Mouse (Mus musculus) megakaryocyte progenitor cell, adult 5-6 weeks (primary cell): ENCODE results near the gene Tspyl2. TPM values are rescaled to one million over a fixed set of nuclear protein-coding genes. Genes with fewer than 3 reads are reported as not detected.

ENCODE experiments used
- total RNA-seq, 2 experiments: library from RNA; stranded (forward) in 1 of 2; stranded (reverse) in 1 of 2; fragments of 157-497, 149-512 nt in 1 of 2; fragments of 200-1000 nt in 1 of 2; gene quantifications; 2 replicates each; pipeline versions ENCODE4 v1.2.3 to v1.2.4; 2015 to 2017

Gene Tspyl2
- total RNA-seq, 2 experiments from 2014 or later, result 16.6 to 20.2 TPM

Other genes starting within 250 kb of the Tspyl2 start
- gene Iqsec2, start 198.2 kb downstream of the Tspyl2 start, total RNA-seq (2015), result 2.4 and 5.8 TPM in 2 replicates
- 0.92 and 1.3 TPM in 2 replicates for gene Iqsec2, start 198.2 kb downstream of the Tspyl2 start, total RNA-seq (2017)
- 22.4 and 26.4 TPM in 2 replicates for gene Kdm5c, start 109.4 kb downstream of the Tspyl2 start, total RNA-seq (2015)
- gene Kdm5c, start 109.4 kb downstream of the Tspyl2 start, total RNA-seq (2017), result 38.4 and 41.0 TPM in 2 replicates
- 14.4 and 24.0 TPM in 2 replicates for gene Kantr, start 14.9 kb downstream of the Tspyl2 start, total RNA-seq (2015)
- gene Kantr, start 14.9 kb downstream of the Tspyl2 start, total RNA-seq (2017), result 6.2 and 6.4 TPM in 2 replicates
- not detected in 2 replicates for gene Gpr173, start 26.3 kb upstream of the Tspyl2 start, total RNA-seq (2015)
- not detected in 2 replicates for gene Gpr173, start 26.3 kb upstream of the Tspyl2 start, total RNA-seq (2017)
- gene Cldn34a, start 220.9 kb upstream of the Tspyl2 start, total RNA-seq (2015), result not detected in 2 replicates
- not detected in 2 replicates for gene Cldn34a, start 220.9 kb upstream of the Tspyl2 start, total RNA-seq (2017)